Mouse (Mus musculus): ENCODE measurements around the gene Zfp988.
"Not testable (repeated sequence)": the region's sequence is repeated elsewhere in the genome, so short reads cannot be mapped to it uniquely, and the experiment has no call there.

DNA sequence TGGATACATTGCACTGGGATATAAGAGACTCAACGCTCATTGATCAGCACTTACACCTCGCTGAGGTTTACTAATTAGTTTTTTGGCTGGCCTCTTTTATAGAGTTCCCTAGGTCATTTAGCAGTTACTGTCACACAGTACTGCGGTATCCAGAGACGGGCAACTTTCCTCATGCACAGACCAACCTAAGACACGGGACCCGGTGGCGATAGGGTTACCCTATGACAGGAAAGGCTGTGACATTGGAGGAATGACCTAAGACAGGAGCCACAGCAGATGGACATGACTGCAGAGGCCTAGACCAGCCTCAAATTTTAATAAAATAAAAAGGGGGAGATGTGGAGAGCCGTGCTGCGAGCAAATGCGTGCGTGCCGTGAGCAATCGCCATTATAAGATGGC lies 33.9 kb upstream of the Zfp988 start:
- TF ChIP-seq CTCF (conservative IDR thresholded peaks at IDR 0.05; ENCODE audit: low read length); POU5F1 (IDR thresholded peaks at IDR 0.05; ENCODE audit: borderline replicate concordance, low read length); NANOG (IDR thresholded peaks at IDR 0.05; ENCODE audit: borderline replicate concordance, low read length): not testable (repeated sequence)
